Mouse (Mus musculus): ENCODE results near the gene Kcnh4.

DNA sequence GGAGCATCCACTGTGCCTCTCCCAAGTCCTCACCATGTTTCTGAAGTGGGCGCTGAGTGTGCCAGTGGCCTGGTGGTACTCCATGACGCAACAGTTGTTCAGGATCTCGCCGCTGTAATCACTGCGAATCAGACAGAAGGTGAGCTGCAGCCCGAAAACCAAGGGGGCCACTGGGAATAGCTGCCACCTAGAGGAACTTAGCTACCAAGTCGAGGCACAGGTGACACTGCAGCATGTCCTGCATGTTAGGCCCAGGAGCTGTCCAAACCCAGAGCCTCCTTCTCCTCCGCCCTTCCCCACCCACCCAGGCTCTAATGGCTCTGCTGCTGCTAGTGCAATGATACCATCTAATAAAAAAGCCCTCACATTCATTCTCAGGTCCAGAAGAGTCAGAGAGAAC lies 36.8 kb upstream of the Kcnh4 start:
- TF ChIP-seq CTCF (IDR thresholded peaks at IDR 0.05; ENCODE audit: insufficient read depth, low read depth, low read length) (no peak), POLR2A (IDR thresholded peaks at IDR 0.05; ENCODE audit: insufficient read depth, low read depth, low read length) (no peak)
